Mouse (Mus musculus) brain, embryonic 14.5 days (tissue): Measurements from ENCODE around the gene Marveld1.

ENCODE experiments used
- CTCF ChIP-seq: fragments of 200-500 bp; IDR thresholded peaks from 2 replicates; pipeline ENCODE4 v1.5.1; 2012; ENCODE audit warnings: inconsistent platforms, mild to moderate bottlenecking, moderate library complexity, borderline replicate concordance; ENCODE audit not compliant: insufficient read depth, insufficient read length; ENCODE audit errors: extremely low read depth
- POLR2A ChIP-seq: fragments of 200-500 bp; IDR thresholded peaks from 2 replicates; pipeline ENCODE4 v1.6.1; 2012; ENCODE audit warnings: mild to moderate bottlenecking, inconsistent platforms, borderline replicate concordance; ENCODE audit not compliant: poor library complexity, insufficient read depth, insufficient read length, severe bottlenecking; ENCODE audit errors: extremely low read depth

DNA sequence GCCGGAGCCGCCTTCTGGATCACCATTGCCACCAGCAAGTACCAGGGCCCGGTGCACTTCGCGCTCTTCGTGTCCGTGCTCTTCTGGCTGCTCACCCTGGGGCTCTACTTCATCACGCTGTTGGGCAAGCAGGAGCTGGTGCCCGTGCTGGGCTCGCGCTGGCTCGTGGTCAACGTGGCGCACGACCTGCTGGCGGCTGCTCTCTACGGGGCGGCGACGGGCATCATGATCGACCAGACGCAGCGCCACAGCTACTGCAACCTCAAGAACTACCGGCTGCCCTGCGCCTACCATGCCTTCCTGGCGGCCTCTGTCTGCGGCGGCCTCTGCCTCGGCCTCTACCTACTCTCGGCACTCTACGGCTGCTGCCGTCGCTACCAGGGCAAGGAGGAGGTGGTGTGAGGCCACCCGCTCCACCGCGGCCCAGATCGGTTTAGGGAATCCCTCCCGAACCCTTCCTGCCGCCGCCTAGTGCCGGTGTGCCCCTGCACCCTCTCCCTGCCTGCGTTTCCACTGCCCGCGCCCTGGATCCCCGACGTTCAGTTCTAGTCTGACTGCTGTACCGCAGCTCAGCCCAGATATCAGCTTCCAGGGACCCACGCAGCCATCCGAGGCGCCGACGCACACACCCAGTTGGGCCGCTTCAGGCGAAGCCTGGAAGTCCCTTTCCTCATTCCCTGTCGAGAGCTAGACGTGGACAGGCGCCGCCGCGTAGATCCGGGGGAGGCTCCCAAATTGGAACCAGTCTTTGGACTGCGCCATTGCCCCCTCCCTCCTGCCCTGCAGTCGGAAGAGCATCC is 769 bp downstream of the Marveld1 start:
- TF ChIP-seq POLR2A (no peak), CTCF (no peak)
